Mouse (Mus musculus) embryonic facial prominence, embryonic 14.5 days (tissue): ENCODE data around the gene Gorasp2. TPM values are rescaled to one million over a fixed set of nuclear protein-coding genes. Genes with fewer than 3 reads are reported as not detected.

ENCODE experiments used
- ATAC-seq: fragments of 200-750 bp; cut with Nextera tagmentation; 2 replicates; pipeline ENCODE4 v1.8.0; 2017; ENCODE audit warnings: low read depth, moderate number of reproducible peaks, moderate TSS enrichment
- DNase-seq: peaks from one replicate; pipeline ENCODE4 v3.0.0-alpha.2; 2015; ENCODE audit warnings: low spot score
- H3K27ac ChIP-seq: fragments of 300-500 bp; sonication (generic); replicated peaks from 2 replicates; pipeline ENCODE4 v1.5.1; 2014; ENCODE audit warnings: low read depth, mild to moderate bottlenecking, low read length, moderate library complexity
- H3K27me3 ChIP-seq: fragments of 300-500 bp; sonication (generic); replicated peaks from 2 replicates; pipeline ENCODE4 v1.6.1; 2014; ENCODE audit warnings: low read length; ENCODE audit not compliant: control insufficient read depth, insufficient read depth
- H3K36me3 ChIP-seq: fragments of 300-500 bp; sonication (generic); 2 replicates; pipeline ENCODE4 v1.6.1; 2014; ENCODE audit warnings: low read length, mixed read lengths; ENCODE audit not compliant: control insufficient read depth, insufficient read depth
- H3K4me1 ChIP-seq: fragments of 300-500 bp; sonication (generic); 2 replicates; pipeline ENCODE4 v1.6.1; 2014; ENCODE audit warnings: antibody characterized with exemption, low read length; ENCODE audit not compliant: control insufficient read depth, insufficient read depth
- H3K4me2 ChIP-seq: fragments of 300-500 bp; sonication (generic); 2 replicates; pipeline ENCODE4 v1.6.1; 2014; ENCODE audit warnings: low read depth, mild to moderate bottlenecking, low read length, moderate library complexity, mixed read lengths
- H3K4me3 ChIP-seq: fragments of 300-500 bp; sonication (generic); 2 replicates; pipeline ENCODE4 v1.5.1; 2014; ENCODE audit warnings: low read depth, mild to moderate bottlenecking, low read length
- H3K9ac ChIP-seq: fragments of 300-500 bp; sonication (generic); 2 replicates; pipeline ENCODE4 v1.6.1; 2014; ENCODE audit warnings: low read depth, mild to moderate bottlenecking, low read length, moderate library complexity, mixed read lengths
- H3K9me3 ChIP-seq: fragments of 300-500 bp; sonication (generic); 2 replicates; pipeline ENCODE4 v1.6.1; 2016; ENCODE audit warnings: low read length; ENCODE audit not compliant: control insufficient read depth
- WGBS: fragments of 180-500 bp; shearing (Covaris S2); extraction: QIAGEN DNeasy Blood & Tissue Kit; methylation state at CpG from one replicate; pipeline ENCODE4 v1.1.7; 2014; 5-methylcytosine and 5-hydroxymethylcytosine counted together
- polyA plus RNA-seq: library from polyadenylated mRNA; unstranded; fragments of >200 nt; fragmentation: Nextera tagmentation; extraction: Ambion mirVana; gene quantifications from 2 replicates; pipeline ENCODE4 v1.2.1, GENCODE M21; 2014

The Gorasp2 gene
- polyA plus RNA-seq, 1 experiment from 2014 or later: 188 TPM

DNA sequence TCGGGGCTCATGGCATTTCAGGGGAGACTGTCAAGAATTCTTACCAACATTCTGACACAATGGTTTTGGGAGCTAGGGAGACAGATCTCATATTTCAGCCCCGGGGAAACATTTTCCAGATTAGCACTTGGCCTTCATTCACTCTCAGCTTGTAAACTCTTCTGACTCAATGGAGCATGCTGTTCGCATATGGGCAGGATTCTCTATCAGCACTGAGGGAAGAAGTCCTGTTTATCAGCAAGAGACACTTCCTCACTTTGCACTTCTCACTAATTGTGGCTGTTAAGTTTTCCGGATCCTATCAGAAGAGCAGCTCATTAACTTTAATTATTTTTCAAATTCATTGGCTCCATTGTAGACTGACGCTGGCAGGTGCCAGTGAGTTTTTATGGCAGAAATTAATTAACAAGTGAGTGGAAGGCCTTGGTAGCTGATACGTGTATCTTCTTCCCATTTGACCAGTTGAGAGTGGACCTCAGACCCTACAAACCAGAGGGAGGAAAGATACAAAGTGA, 16.1 kb upstream of the Gorasp2 start:
- ATAC-seq: no peak
- H3K9me3 ChIP-seq: no peaks in the 10 kb centered on the region
- no peaks in the 10 kb centered on the region for H3K36me3 ChIP-seq

DNA sequence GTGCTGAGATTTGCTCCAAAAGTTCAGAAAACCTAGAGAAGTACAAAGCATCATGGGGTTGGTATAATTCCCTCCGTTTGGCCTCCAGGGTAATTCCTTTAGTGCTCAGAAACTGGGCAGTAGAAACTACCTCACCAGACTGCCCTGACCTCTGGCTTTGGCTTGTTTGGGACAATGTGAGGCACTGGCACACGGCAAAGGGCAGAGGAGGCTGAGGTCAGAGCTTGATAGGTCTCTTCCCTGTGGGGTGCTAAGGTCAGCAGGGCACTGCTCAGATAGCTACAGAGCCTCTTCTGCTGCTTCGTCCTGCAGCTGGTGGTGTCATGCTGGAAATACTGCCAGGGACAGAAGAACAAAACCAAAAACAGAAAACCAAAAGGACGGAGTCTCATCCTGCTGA, 13.7 kb upstream of the Gorasp2 start:
- DNase-seq (no peak), ATAC-seq (no peak)
- no peaks in the 10 kb centered on the region for H3K27me3 ChIP-seq
- H3K4me3 ChIP-seq: no peak overlapping the region
- no peaks in the 10 kb centered on the region for H3K4me1 ChIP-seq
- H3K36me3 ChIP-seq: no peaks in the 10 kb centered on the region
- H3K9ac ChIP-seq: no peak overlapping the region
- H3K27ac ChIP-seq: no peak overlapping the region
- no peak overlapping the region for H3K4me2 ChIP-seq
- H3K9me3 ChIP-seq: no peaks in the 10 kb centered on the region
- 32% methylated on average over 4 of the region's 4 CpGs for WGBS

More for the DNA sequence above, 16.1 kb upstream of the Gorasp2 start:
- Histone ChIP-seq H3K4me1 (no peaks in the 10 kb centered on the region), H3K4me2 (no peak overlapping the region), H3K4me3 (no peak overlapping the region), H3K27ac (no peak overlapping the region), H3K27me3 (no peaks in the 10 kb centered on the region), H3K9ac (no peak overlapping the region)
- no peak for DNase-seq
- 74% methylated on average over 6 of the region's 6 CpGs for WGBS

DNA sequence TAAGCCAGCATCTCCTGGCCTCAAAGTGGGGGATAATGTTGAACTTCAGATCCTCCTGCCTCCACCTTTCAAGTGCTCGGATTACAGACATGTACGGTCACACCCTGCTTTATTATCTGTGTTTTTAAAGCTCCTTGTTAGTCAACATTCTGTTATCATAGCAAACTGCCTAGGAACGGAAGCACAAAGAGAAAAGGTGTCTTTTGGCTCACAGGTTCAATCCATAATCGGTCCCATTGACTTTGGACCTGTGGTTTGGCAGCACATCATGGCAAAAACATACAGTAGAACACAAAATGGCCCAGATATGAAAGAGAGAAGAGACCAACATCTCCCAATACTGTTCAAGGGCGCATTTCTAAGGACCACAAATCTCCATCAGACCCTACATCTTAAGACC, 13.1 kb upstream of the Gorasp2 start:
- H3K27me3 ChIP-seq: no peaks in the 10 kb centered on the region
- no peaks in the 10 kb centered on the region for H3K9me3 ChIP-seq
- ATAC-seq: no peak
- DNase-seq: no peak
- no peak overlapping the region for H3K4me2 ChIP-seq
- no peak overlapping the region for H3K4me3 ChIP-seq
- H3K9ac ChIP-seq: no peak overlapping the region
- WGBS: 82% methylated on average over 5 of the region's 5 CpGs
- no peak overlapping the region for H3K27ac ChIP-seq
- H3K36me3 ChIP-seq: no peaks in the 10 kb centered on the region
- H3K4me1 ChIP-seq: no peaks in the 10 kb centered on the region

DNA sequence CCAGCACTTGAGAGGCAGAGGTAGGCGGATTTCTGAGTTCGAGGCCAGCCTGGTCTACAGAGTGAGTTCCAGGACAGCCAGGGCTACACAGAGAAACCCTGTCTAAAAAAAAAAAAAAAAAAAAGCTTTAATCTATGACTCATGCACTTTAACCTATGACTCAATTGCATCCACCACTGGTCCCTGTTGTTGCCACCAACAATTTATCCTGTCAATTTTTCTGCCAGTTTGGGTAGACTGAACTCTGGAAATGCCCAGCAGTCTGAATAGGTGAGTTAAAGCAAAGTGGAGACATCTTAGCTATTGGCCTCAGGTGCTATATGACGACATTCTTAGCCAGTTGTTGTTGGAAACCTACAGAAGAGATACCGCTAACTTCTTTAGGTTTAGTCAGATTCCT, 11.9 kb upstream of the Gorasp2 start:
- Histone ChIP-seq H3K4me3 (no peak overlapping the region), H3K9ac (no peak overlapping the region), H3K4me2 (no peak overlapping the region), H3K4me1 (no peaks in the 10 kb centered on the region), H3K27ac (no peak overlapping the region), H3K27me3 (no peaks in the 10 kb centered on the region), H3K36me3 (no peaks in the 10 kb centered on the region), H3K9me3 (no peaks in the 10 kb centered on the region)
- 85% methylated on average over 4 of the region's 4 CpGs for WGBS
- ATAC-seq: no peak
- no peak for DNase-seq

DNA sequence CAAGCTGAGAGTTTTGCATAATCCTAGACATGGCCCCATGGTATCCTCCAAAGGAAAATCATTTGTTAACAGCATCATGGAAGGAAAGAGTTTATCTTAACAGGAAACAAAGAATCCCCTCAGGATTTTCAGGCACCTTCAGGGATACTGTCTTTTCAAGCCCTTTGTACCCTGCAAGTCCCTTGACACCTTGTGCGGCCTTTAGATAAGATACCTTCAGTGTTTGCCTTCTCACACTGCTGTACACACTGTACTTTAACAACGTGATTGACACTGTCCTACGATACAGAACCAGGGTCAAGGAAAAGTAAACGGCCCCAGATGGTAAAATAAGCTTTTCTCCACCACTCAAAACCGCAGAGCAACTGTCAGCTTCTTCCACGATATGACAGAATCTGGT, 9.6 kb upstream of the Gorasp2 start:
- no peak overlapping the region for H3K27ac ChIP-seq
- H3K9me3 ChIP-seq: no peaks in the 10 kb centered on the region
- H3K4me2 ChIP-seq: no peak overlapping the region
- ATAC-seq: no peak
- no peak overlapping the region for H3K4me3 ChIP-seq
- H3K36me3 ChIP-seq: no peaks in the 10 kb centered on the region
- no peaks in the 10 kb centered on the region for H3K4me1 ChIP-seq
- no peaks in the 10 kb centered on the region for H3K27me3 ChIP-seq
- WGBS: 56% methylated on average over 6 of the region's 6 CpGs
- no peak for DNase-seq
- no peak overlapping the region for H3K9ac ChIP-seq

DNA sequence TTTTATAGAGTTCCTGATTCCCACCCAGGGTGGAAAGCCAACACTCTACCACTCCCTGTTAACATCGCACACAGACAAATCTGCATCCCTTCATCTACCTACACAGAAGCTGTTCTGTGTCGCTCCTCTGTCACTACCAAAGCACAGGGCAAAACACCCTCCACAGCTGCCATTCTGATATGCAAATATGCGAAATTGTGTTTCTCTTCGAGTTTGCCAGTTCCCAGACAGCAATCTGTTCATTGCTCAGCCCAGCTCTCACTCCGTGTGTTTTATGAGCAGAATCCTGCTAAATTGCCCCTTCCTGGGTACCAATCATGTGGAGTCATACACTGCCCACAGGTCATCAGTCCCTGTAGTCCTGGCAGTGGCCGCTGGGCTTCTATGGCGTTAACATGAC, 4.3 kb upstream of the Gorasp2 start:
- no peak for ATAC-seq

DNA sequence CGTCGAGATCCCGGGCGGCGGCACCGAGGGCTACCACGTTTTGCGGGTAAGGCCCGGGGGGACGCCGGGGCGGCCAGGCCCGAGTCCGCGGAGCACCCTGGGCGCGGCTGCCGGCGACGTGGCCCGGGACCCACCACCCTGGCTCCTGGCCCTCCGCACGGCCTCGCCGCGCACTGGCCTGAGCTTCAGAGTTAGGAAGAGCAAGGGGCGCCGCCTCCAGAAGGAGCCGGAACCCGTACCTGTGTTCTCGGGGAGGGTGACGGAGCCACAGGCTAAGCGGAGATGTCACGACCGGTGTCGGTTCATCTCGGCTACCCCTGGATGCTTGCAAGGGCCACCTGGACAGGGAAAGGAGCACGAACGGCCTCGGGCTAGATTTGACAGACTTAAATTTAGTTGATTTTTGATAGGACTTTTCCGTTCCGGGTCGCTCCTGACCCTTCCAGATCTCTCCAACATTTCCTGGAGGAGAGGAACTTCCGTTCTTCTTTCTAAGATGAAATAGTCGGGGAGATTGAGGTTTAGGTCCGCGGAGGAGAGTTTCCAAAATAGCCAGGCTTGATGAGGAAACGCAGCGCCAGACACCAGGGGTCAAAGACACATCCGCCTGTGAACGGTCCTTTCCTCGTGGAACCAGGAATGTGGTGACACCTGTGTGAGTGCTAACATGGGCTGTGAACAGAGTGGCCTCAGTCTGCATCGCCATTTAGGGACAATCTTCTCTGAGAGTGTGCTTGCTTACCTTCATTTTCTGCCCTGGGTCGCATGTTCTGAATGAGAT, 529 bp downstream of the Gorasp2 start, which contains the start of gene Gm26558:
Gene Gm26558 (minus strand): TSS at position 394 of the 781 bp plus-strand sequence.
- Histone ChIP-seq H3K4me3 (peak within 1 kb of the TSS; percentile 97), H3K27me3 (no peaks in the 10 kb centered on the region), H3K27ac (peak within 1 kb of the TSS; percentile 92), H3K4me2 (peak within 1 kb of the TSS; percentile 90), H3K9ac (peak within 1 kb of the TSS; percentile 99), H3K9me3 (no peaks in the 10 kb centered on the region), H3K36me3 (peaks cover 8% of the 10 kb centered on the region), H3K4me1 (peaks cover 6% of the 10 kb centered on the region)
- ATAC-seq: peak; percentile 74; the same call in 1 of the 2 replicates
- WGBS: 2% methylated on average over 46 of the region's 54 CpGs
- DNase-seq: peak; percentile 10

More for the DNA sequence above, 4.3 kb upstream of the Gorasp2 start:
- H3K4me2 ChIP-seq: no peak overlapping the region
- H3K27ac ChIP-seq: no peak overlapping the region
- no peak for DNase-seq
- no peaks in the 10 kb centered on the region for H3K36me3 ChIP-seq
- no peaks in the 10 kb centered on the region for H3K4me1 ChIP-seq
- no peaks in the 10 kb centered on the region for H3K9me3 ChIP-seq
- no peaks in the 10 kb centered on the region for H3K27me3 ChIP-seq
- H3K4me3 ChIP-seq: no peak overlapping the region
- H3K9ac ChIP-seq: no peak overlapping the region
- WGBS: 68% methylated on average over 7 of the region's 7 CpGs

DNA sequence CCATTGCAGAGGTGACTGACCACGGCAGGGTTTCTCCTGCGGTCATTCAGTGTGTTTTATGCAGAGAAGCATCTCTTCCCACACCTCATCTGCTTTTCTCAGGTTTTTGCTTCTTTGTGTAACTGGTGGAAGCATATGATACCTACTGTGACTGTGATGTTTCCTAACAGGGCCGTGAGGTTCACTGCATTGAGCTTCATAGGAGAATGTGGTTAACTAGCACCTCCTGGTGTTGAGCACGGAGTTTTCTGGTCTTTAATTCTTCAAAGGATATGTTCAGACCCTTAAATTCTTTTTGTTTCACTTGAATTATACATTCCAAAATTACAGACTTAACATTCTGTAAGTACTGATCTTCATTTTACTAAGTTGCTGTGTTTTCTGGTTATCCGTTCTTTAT, 2.4 kb downstream of the Gorasp2 start:
- Histone ChIP-seq H3K4me3 (no peak overlapping the region), H3K4me1 (peaks cover 6% of the 10 kb centered on the region), H3K27ac (no peak overlapping the region), H3K4me2 (no peak overlapping the region), H3K36me3 (peaks cover 8% of the 10 kb centered on the region), H3K27me3 (no peaks in the 10 kb centered on the region), H3K9me3 (no peaks in the 10 kb centered on the region), H3K9ac (no peak overlapping the region)
- 75% methylated on average over 5 of the region's 5 CpGs for WGBS
- DNase-seq (peak; percentile 39), ATAC-seq (no peak)

DNA sequence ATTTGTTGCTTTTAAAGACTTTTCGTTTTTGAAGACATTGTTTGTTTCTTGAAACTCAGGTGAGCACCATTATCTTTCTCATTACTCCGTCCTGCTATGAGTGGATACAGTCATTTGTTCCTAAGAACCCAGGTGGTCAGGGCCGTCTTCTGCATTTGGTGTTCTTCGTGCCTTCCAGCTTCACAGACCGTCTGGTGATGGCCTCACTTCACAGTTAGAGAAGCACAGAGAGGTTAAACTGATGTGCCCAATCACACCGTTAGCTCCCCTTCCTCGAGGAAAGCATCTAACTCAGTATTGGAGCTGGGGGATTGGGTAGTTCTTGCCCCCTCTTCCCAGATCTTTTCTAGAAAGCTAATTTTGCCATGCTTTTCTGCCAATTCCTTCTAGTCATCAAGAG, 5.6 kb downstream of the Gorasp2 start:
- H3K9me3 ChIP-seq: no peaks in the 10 kb centered on the region
- H3K4me2 ChIP-seq: no peak overlapping the region
- DNase-seq (no peak), ATAC-seq (no peak)
- no peak overlapping the region for H3K27ac ChIP-seq
- peaks cover 6% of the 10 kb centered on the region for H3K4me1 ChIP-seq
- 91% methylated on average over 7 of the region's 7 CpGs for WGBS
- H3K36me3 ChIP-seq: peaks cover 11% of the 10 kb centered on the region
- H3K9ac ChIP-seq: no peak overlapping the region
- H3K27me3 ChIP-seq: no peaks in the 10 kb centered on the region
- H3K4me3 ChIP-seq: no peak overlapping the region
